Mouse (Mus musculus): Measurements from ENCODE around the gene Tyms. TPM values are rescaled to one million over a fixed set of nuclear protein-coding genes. Genes with fewer than 3 reads are reported as not detected.
A peak's percentile ranks its signal among the peaks of the same experiment; 100 is the strongest.
"Not testable (repeated sequence)": the region's sequence is repeated elsewhere in the genome, so short reads cannot be mapped to it uniquely, and the experiment has no call there.

Gene Tyms
- polyA plus RNA-seq, 1 experiment from 2014 or later, result 362 TPM

DNA sequence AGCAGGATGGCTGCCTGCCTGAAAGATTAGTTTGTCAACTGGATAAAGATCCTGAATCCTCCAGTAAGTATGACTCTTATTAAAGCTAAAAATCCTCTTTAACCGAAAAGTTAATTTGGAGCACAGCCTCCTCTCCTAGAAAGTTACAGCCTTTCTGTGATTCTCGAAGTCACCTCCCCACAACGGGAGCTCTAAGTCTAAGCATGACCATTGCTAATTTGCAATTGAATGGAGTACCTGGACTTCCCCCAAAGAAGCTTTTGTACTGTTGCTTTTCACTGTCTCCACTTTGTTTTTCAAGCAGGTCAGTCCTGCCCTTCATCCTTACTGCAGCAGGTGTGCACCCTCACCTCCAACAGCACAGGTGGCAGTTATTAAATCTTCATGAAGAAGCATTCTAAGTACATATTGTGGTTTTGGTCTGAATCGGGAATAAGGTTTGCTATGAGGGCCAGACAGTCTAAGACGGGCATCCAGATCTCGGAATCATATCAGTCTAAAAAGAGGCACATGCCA is 15.1 kb downstream of the Tyms start:
- whole genome bisulfite sequencing, result 90% methylated on average over 6 of the region's 6 CpGs
- H3K4me1 ChIP-seq (ENCODE audit: insufficient read depth), result no peaks in the 10 kb centered on the region
- no peak overlapping the region for H3K4me3 ChIP-seq (ENCODE audit: low read depth, low read length)
- no peak for ATAC-seq (ENCODE audit: insufficient read depth)
- H3K27ac ChIP-seq (ENCODE audit: low read depth), result no peak overlapping the region
- no peak overlapping the region for H3K9ac ChIP-seq
- no peaks in the 10 kb centered on the region for H3K27me3 ChIP-seq (ENCODE audit: insufficient read depth, low read length)
- H3K4me2 ChIP-seq, result no peak overlapping the region
- DNase-seq, result no peak
- H3K9me3 ChIP-seq (ENCODE audit: low read depth, low read length), result no peaks in the 10 kb centered on the region
- peaks cover 43% of the 10 kb centered on the region for H3K36me3 ChIP-seq (ENCODE audit: insufficient read depth)
- no peak for TF ChIP-seq CTCF (IDR thresholded peaks at IDR 0.05; ENCODE audit: low read depth)

DNA sequence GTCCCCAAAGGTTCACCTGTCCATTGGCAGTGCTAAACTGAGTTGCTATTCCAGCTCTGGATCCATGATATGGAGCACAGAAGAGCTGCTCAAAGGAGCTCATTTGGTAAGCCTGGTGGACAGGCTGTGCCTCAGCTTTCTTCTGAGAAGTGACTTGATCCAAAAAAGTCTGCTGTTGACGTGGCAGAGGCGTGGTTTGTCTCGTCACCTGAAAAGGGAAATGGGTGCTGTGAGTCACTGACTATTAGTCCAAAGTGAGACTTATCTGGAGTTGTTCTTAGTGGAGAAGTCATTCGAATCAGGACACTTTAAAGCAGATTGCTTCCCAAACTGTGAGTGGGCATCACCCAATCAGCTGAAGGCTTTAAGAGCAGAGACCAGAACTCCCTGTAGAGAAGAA is 33.6 kb downstream of the Tyms start:
- H3K9me3 ChIP-seq (ENCODE audit: low read depth, low read length); H3K9ac ChIP-seq; ATAC-seq (ENCODE audit: insufficient read depth); H3K4me2 ChIP-seq; H3K27me3 ChIP-seq (ENCODE audit: insufficient read depth, low read length); H3K4me3 ChIP-seq (ENCODE audit: low read depth, low read length); H3K36me3 ChIP-seq (ENCODE audit: insufficient read depth); DNase-seq; H3K27ac ChIP-seq (ENCODE audit: low read depth); H3K4me1 ChIP-seq (ENCODE audit: insufficient read depth): not testable (repeated sequence)
- 75% methylated on average over 4 of the region's 4 CpGs for whole genome bisulfite sequencing

DNA sequence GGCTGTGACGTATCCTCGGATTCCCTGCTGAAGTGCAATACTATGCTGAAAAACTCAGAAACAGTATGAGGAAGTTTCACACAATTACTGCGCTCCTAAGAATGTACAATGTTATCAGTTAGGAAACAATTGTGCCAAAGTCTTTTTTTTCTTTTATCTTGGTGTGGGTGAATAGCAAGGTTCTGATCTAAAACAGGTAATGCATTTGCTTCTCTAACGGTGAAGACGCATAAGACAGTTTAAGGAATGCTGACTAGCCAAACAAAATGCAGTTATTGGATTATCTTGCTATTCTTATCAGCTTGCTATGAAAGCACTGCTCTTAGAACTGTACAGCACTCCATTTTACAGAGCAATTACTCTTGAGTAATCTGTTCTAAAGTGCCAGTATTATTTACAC is 34.1 kb downstream of the Tyms start:
- H3K4me1 ChIP-seq (ENCODE audit: insufficient read depth); H3K27me3 ChIP-seq (ENCODE audit: insufficient read depth, low read length); H3K36me3 ChIP-seq (ENCODE audit: insufficient read depth); H3K9ac ChIP-seq; ATAC-seq (ENCODE audit: insufficient read depth); DNase-seq; H3K4me3 ChIP-seq (ENCODE audit: low read depth, low read length); H3K9me3 ChIP-seq (ENCODE audit: low read depth, low read length); H3K4me2 ChIP-seq; H3K27ac ChIP-seq (ENCODE audit: low read depth): not testable (repeated sequence)
- 75% methylated on average over 5 of the region's 5 CpGs for WGBS

DNA sequence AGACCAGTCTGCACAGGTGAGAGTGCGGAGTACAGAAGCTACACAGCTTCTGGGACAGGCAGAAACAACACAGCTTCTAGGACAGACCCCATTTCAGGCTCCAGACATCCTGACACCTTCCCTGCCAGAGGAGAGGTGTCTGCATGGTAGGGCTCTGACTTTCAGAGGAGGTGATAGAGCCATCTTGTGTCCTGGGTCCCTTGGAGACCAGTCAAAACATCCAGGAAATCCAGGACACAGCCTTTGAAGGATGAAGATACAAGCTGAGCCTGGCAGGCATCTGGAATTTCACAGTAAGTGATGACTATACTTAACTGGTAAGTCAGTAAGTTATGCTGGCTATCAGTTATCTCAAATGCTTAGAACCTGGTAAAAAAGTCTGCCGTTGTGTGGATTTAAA is 36.3 kb downstream of the Tyms start:
- H3K4me3 ChIP-seq (ENCODE audit: low read depth, low read length); H3K4me1 ChIP-seq (ENCODE audit: insufficient read depth); H3K36me3 ChIP-seq (ENCODE audit: insufficient read depth); ATAC-seq (ENCODE audit: insufficient read depth); H3K9ac ChIP-seq; H3K4me2 ChIP-seq; H3K27me3 ChIP-seq (ENCODE audit: insufficient read depth, low read length); H3K9me3 ChIP-seq (ENCODE audit: low read depth, low read length); H3K27ac ChIP-seq (ENCODE audit: low read depth); DNase-seq: not testable (repeated sequence)
- 77% methylated on average over 2 of the region's 2 CpGs for WGBS

DNA sequence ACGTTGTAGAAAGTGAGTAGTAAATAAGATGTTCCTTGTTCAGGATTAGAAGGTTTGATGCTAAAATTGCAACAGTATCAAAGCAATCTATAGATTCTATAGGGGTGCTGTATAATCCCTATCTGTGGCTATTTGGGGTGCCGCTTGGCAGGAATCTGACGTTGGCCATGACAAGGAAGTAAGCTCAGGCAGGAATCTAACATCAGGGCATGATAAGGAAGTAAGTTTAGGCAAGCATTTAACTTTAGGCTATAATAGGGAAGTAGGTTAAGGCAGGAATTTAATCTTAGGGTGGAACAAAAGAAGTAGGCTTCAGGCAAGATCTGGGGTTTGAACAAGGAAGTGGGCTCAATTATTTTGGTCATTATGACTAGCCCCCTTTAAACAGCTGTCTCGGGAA is 37.6 kb downstream of the Tyms start:
- not testable (repeated sequence) for H3K4me1 ChIP-seq (ENCODE audit: insufficient read depth); H3K9me3 ChIP-seq (ENCODE audit: low read depth, low read length); H3K36me3 ChIP-seq (ENCODE audit: insufficient read depth); H3K27ac ChIP-seq (ENCODE audit: low read depth); H3K9ac ChIP-seq; H3K4me2 ChIP-seq; DNase-seq; H3K27me3 ChIP-seq (ENCODE audit: insufficient read depth, low read length); ATAC-seq (ENCODE audit: insufficient read depth); H3K4me3 ChIP-seq (ENCODE audit: low read depth, low read length)
- WGBS, result 82% methylated on average over 4 of the region's 4 CpGs

DNA sequence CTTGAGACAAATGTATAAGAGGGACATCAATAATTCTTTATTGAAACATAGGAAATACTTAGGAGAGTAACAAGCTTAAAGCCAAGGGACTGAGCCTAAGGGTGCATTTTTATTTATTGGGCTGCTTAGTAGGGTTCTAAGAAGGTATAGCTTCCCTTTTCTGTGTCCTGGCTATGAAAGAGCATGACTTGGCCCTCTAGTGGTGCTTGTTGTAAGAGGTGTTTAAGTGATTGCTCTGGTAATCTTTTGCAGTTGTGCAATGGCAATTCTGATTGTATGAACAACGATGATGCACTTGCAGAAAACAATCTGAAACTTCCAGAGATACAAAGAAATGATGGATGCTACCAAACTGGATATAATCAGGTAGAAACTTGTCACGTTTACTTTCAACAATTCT is 58.8 kb downstream of the Tyms start:
- Histone ChIP-seq H3K4me3 (ENCODE audit: low read depth, low read length) (no peak overlapping the region), H3K27me3 (ENCODE audit: insufficient read depth, low read length) (no peaks in the 10 kb centered on the region), H3K4me2 (no peak overlapping the region), H3K36me3 (ENCODE audit: insufficient read depth) (no peaks in the 10 kb centered on the region), H3K9me3 (ENCODE audit: low read depth, low read length) (no peaks in the 10 kb centered on the region), H3K4me1 (ENCODE audit: insufficient read depth) (no peaks in the 10 kb centered on the region), H3K9ac (no peak overlapping the region), H3K27ac (ENCODE audit: low read depth) (no peak overlapping the region)
- ATAC-seq (ENCODE audit: insufficient read depth) (no peak), DNase-seq (peak; percentile 57)
- WGBS, result 56% methylated on average over 2 of the region's 2 CpGs
- TF ChIP-seq CTCF (IDR thresholded peaks at IDR 0.05; ENCODE audit: low read depth), result peak; percentile 51

DNA sequence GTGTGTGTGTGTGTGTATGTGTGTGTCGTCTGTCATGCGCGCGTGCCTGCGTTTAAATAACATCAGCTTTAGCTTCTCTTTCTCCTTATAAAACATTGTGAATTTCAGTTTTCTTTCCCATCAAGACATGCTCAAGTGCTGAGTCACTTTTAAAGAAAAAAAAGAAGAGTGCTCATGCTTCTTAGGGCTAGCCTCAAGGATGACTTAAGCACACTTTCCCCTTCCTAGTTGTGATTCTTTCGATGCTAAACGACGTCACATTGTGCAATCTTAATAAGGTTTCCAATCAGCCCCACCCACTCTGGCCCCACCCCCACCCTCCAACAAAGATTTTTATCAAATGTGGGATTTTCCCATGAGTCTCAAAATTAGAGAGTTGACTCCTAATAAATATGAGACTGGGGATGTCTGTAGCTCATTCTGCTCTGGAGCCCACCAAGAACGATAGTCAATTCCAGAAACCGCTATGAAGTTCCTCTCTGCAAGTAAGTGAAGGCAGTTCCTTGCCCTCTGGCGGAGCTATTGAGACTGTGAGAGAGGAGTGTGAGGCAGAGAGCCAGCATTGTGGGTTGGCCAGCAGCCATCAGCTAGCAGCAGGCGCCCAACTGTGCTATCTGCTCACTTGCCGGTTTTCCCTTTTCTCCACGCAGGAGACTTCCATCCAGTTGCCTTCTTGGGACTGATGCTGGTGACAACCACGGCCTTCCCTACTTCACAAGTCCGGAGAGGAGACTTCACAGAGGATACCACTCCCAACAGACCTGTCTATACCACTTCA is 60.5 kb downstream of the Tyms start, which contains the start of gene Il6:
Il6 (plus strand) TSS at position 389 of the 778 bp plus-strand sequence.
- ATAC-seq (ENCODE audit: insufficient read depth) (peak; percentile 89), DNase-seq (peak; percentile 93)
- Histone ChIP-seq H3K36me3 (ENCODE audit: insufficient read depth) (no peaks in the 10 kb centered on the region), H3K4me1 (ENCODE audit: insufficient read depth) (no peaks in the 10 kb centered on the region), H3K4me2 (peak within 1 kb of the TSS; percentile 23; the same call in 1 of the 2 replicates), H3K9ac (no peak within 1 kb of the TSS), H3K9me3 (ENCODE audit: low read depth, low read length) (no peaks in the 10 kb centered on the region), H3K27me3 (ENCODE audit: insufficient read depth, low read length) (no peaks in the 10 kb centered on the region), H3K27ac (ENCODE audit: low read depth) (no peak within 1 kb of the TSS), H3K4me3 (ENCODE audit: low read depth, low read length) (no peak within 1 kb of the TSS)
- WGBS, result 48% methylated on average over 16 of the region's 16 CpGs
- TF ChIP-seq CTCF (IDR thresholded peaks at IDR 0.05; ENCODE audit: low read depth), result peak; percentile 66

Other genes with a start within 250 kb of the Tyms start
- gene Il6, start 60.5 kb downstream of the Tyms start, polyA plus RNA-seq (2014; fragmentation: Nextera tagmentation; extraction: Ambion mirVana), result not detected in 2 replicates
- 0.39 and 0.49 TPM in 2 replicates for gene Garem2, start 31.5 kb upstream of the Tyms start, polyA plus RNA-seq (2014; fragmentation: Nextera tagmentation; extraction: Ambion mirVana)
- gene 3110082J24Rik, start 32.5 kb upstream of the Tyms start, polyA plus RNA-seq (2014; fragmentation: Nextera tagmentation; extraction: Ambion mirVana), result not detected in 2 replicates
- 118 and 124 TPM in 2 replicates for gene Hadha, start 81.5 kb upstream of the Tyms start, polyA plus RNA-seq (2014; fragmentation: Nextera tagmentation; extraction: Ambion mirVana)
- 124 and 128 TPM in 2 replicates for gene Hadhb, start 81.6 kb upstream of the Tyms start, polyA plus RNA-seq (2014; fragmentation: Nextera tagmentation; extraction: Ambion mirVana)
- gene Adgrf3, start 132.1 kb upstream of the Tyms start, polyA plus RNA-seq (2014; fragmentation: Nextera tagmentation; extraction: Ambion mirVana), result 0.11 and 0.20 TPM in 2 replicates
- gene Selenoi, start 159.0 kb upstream of the Tyms start, polyA plus RNA-seq (2014; fragmentation: Nextera tagmentation; extraction: Ambion mirVana), result 18.9 and 19.2 TPM in 2 replicates
- gene Drc1, start 207.8 kb upstream of the Tyms start, polyA plus RNA-seq (2014; fragmentation: Nextera tagmentation; extraction: Ambion mirVana), result 0.46 and 0.51 TPM in 2 replicates

Data from lung, embryonic 14.5 days (tissue).